Mouse (Mus musculus) MEL (cell line): ENCODE measurements at regions not wholly inside any gene's neighbourhood (a gene's known extent, or its start where the extent isn't known, plus 50 kb on each side); places are given as distances from the start of the nearest gene placed in this dataset.

Source experiments
- DNase-seq: peaks from one replicate; pipeline ENCODE4 v3.0.0; 2011; ENCODE audit warnings: low read depth, low spot score
- H3K27ac ChIP-seq: 2 replicates; pipeline ENCODE4 v1.5.1; 2012; ENCODE audit warnings: low read depth, mild to moderate bottlenecking, control low read depth, low read length, moderate library complexity; ENCODE audit not compliant: control insufficient read depth
- H3K27me3 ChIP-seq, 2 experiments: fragments of 150-350 bp in 1 of 2; sonication (generic) in 1 of 2; 2 replicates each; pipeline ENCODE4 v1.6.1; 2012; ENCODE audit warnings: low read length in 2 of 2, mild to moderate bottlenecking in 2 of 2, improper control_type of control experiment in 1 of 2, moderate library complexity in 1 of 2; ENCODE audit not compliant: insufficient read depth in 2 of 2, control insufficient read depth in 1 of 2
- H3K36me3 ChIP-seq, 2 experiments: 2 replicates each; pipeline ENCODE4 v1.6.1; 2012 to 2014; ENCODE audit warnings: low read length in 2 of 2, improper control_type of control experiment in 1 of 2, inconsistent platforms in 1 of 2, mild to moderate bottlenecking in 1 of 2; ENCODE audit not compliant: insufficient read depth in 2 of 2, control insufficient read depth in 1 of 2
- H3K4me1 ChIP-seq, 2 experiments: fragments of 150-350 bp in 1 of 2; sonication (generic) in 1 of 2; 2 replicates each; pipeline ENCODE4 v1.6.1; 2012; ENCODE audit warnings: low read length in 2 of 2, improper control_type of control experiment in 1 of 2, mild to moderate bottlenecking in 1 of 2; ENCODE audit not compliant: insufficient read depth in 2 of 2, control insufficient read depth in 1 of 2
- H3K4me3 ChIP-seq, 2 experiments: fragments of 150-350 bp in 1 of 2; sonication (generic) in 1 of 2; 2 replicates each; pipeline ENCODE4 v1.5.1; 2012; ENCODE audit warnings: low read depth in 2 of 2, low read length in 2 of 2, mild to moderate bottlenecking in 2 of 2, moderate library complexity in 2 of 2, control low read depth in 1 of 2, improper control_type of control experiment in 1 of 2; ENCODE audit not compliant: control insufficient read depth in 1 of 2, insufficient read depth in 1 of 2
- H3K79me2 ChIP-seq: 2 replicates; pipeline ENCODE4 v1.6.1; 2012; ENCODE audit warnings: mild to moderate bottlenecking, low read length, moderate library complexity; ENCODE audit not compliant: control insufficient read depth, poor library complexity, insufficient read depth
- H3K9ac ChIP-seq: 2 replicates; pipeline ENCODE4 v1.6.1; 2012; ENCODE audit warnings: low read depth, mild to moderate bottlenecking, control low read depth, low read length, moderate library complexity; ENCODE audit not compliant: control insufficient read depth, poor library complexity, severe bottlenecking
- H3K9me3 ChIP-seq: fragments of 150-350 bp; sonication (generic); replicated peaks from 2 replicates; pipeline ENCODE4 v1.6.1; 2012; ENCODE audit warnings: mild to moderate bottlenecking, low read length, improper control_type of control experiment, moderate library complexity; ENCODE audit not compliant: insufficient read depth
- ELF1 ChIP-seq: IDR thresholded peaks from 2 replicates; pipeline ENCODE4 v1.6.1; 2014; ENCODE audit warnings: low read depth, mild to moderate bottlenecking, inconsistent platforms, low read length, improper control_type of control experiment, moderate library complexity
- EP300 ChIP-seq, 2 experiments: IDR thresholded peaks; 2 replicates each; pipeline ENCODE4 v1.6.1; 2011; ENCODE audit warnings: improper control_type of control experiment in 2 of 2, low read length in 2 of 2, low read depth in 1 of 2, mild to moderate bottlenecking in 1 of 2
- ETS1 ChIP-seq: IDR thresholded peaks from 2 replicates; pipeline ENCODE4 v1.6.1; 2012; ENCODE audit warnings: low read depth, mild to moderate bottlenecking, inconsistent platforms, low read length, improper control_type of control experiment, moderate library complexity
- GABPA ChIP-seq: IDR thresholded peaks from 2 replicates; pipeline ENCODE4 v1.6.1; 2012; ENCODE audit warnings: low read depth, mild to moderate bottlenecking, inconsistent platforms, low read length, improper control_type of control experiment, moderate library complexity
- GATA1 ChIP-seq: IDR thresholded peaks from 2 replicates; pipeline ENCODE4 v1.6.1; 2011; ENCODE audit warnings: low read depth, low read length, improper control_type of control experiment
- JUND ChIP-seq: IDR thresholded peaks from 2 replicates; pipeline ENCODE4 v1.6.1; 2011; ENCODE audit warnings: low read depth, mild to moderate bottlenecking, improper control_type of control experiment, low read length
- MAZ ChIP-seq: IDR thresholded peaks from 2 replicates; pipeline ENCODE4 v1.6.1; 2012; ENCODE audit warnings: low read depth, mild to moderate bottlenecking, inconsistent platforms, low read length, improper control_type of control experiment
- MEF2A ChIP-seq: IDR thresholded peaks from 2 replicates; pipeline ENCODE4 v1.6.1; 2014; ENCODE audit warnings: low read depth, mild to moderate bottlenecking, inconsistent platforms, low read length, improper control_type of control experiment; ENCODE audit not compliant: poor library complexity, insufficient replicate concordance, severe bottlenecking; ENCODE audit errors: extremely low read depth
- NELFE ChIP-seq: IDR thresholded peaks from 2 replicates; pipeline ENCODE4 v1.6.1; 2011; ENCODE audit warnings: low read depth, low read length, improper control_type of control experiment
- NRF1 ChIP-seq: IDR thresholded peaks from 2 replicates; pipeline ENCODE4 v1.6.1; 2014; ENCODE audit warnings: low read depth, mild to moderate bottlenecking, inconsistent platforms, low read length, improper control_type of control experiment, moderate library complexity; ENCODE audit not compliant: poor library complexity, insufficient read depth, severe bottlenecking
- RAD21 ChIP-seq: IDR thresholded peaks from 2 replicates; pipeline ENCODE4 v1.6.1; 2011; ENCODE audit warnings: mild to moderate bottlenecking, low read depth, low read length, improper control_type of control experiment
- SIN3A ChIP-seq: IDR thresholded peaks from 2 replicates; pipeline ENCODE4 v1.6.1; 2012; ENCODE audit warnings: low read length, improper control_type of control experiment, inconsistent platforms
- TAL1 ChIP-seq: IDR thresholded peaks from 2 replicates; pipeline ENCODE4 v1.6.1; 2012; ENCODE audit warnings: mild to moderate bottlenecking, inconsistent platforms, low read length, moderate library complexity, mixed read lengths
- TBP ChIP-seq: IDR thresholded peaks from 2 replicates; pipeline ENCODE4 v1.8.0; 2011; ENCODE audit warnings: low read depth, low read length, improper control_type of control experiment
- UBTF ChIP-seq: IDR thresholded peaks from 2 replicates; pipeline ENCODE4 v1.6.1; 2012; ENCODE audit warnings: low read depth, mild to moderate bottlenecking, inconsistent platforms, low read length, improper control_type of control experiment, moderate library complexity, borderline replicate concordance; ENCODE audit not compliant: insufficient read depth
- ZKSCAN1 ChIP-seq: IDR thresholded peaks from 2 replicates; pipeline ENCODE4 v1.6.1; 2012; ENCODE audit warnings: low read depth, mild to moderate bottlenecking, inconsistent platforms, low read length, improper control_type of control experiment, moderate library complexity

- Histone ChIP-seq H3K36me3 (no peaks in the 10 kb centered on the region), H3K4me1 (no peaks in the 10 kb centered on the region), H3K9ac (no peak overlapping the region), H3K27me3 (peaks cover 7 to 14% of the 10 kb centered on the region in 2 experiments), H3K79me2 (no peaks in the 10 kb centered on the region), H3K9me3 (no peaks in the 10 kb centered on the region), H3K4me3 (no peak overlapping the region), H3K27ac (no peak overlapping the region)
- no peak for DNase-seq
- TF ChIP-seq ETS1 (no peak), MAZ (no peak)
Observed at GRCm38 (mm10) chr16:30663055-30663454, 63.5 kb downstream of the Fam43a start.

DNA sequence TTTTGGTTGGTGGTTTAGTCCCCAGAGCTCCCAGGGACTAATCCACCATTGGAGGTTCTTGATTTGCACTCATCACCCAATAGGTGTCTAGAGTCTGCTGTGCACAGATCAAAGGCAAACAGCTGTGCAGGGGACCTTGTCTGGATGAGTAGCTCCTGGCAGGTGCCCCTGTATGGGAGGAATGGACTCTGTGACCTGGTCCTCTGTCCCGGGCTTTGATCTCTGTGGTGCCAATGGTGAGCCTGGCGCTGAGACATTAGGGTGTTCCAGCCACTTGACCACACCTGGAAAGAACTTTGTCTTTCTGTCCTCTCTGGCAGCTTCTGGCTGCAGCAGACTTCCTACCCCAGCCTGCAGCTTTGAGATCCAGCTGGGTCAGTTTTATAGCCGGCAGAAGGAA, 64.4 kb downstream of the Fam43a start:
- peaks cover 7 to 16% of the 10 kb centered on the region in 2 experiments for H3K27me3 ChIP-seq
- no peaks in the 10 kb centered on the region for H3K4me1 ChIP-seq
- no peak for DNase-seq
- TF ChIP-seq TBP = no peak
- TF ChIP-seq NRF1 = no peak
- no peak for TF ChIP-seq ZKSCAN1
- TF ChIP-seq MEF2A = no peak
- TF ChIP-seq NELFE = no peak
- TF ChIP-seq JUND = no peak
- H3K4me3 ChIP-seq = no peak overlapping the region
- no peaks in the 10 kb centered on the region for H3K36me3 ChIP-seq
- H3K79me2 ChIP-seq = no peaks in the 10 kb centered on the region
- H3K27ac ChIP-seq = no peak overlapping the region
- H3K9me3 ChIP-seq = no peaks in the 10 kb centered on the region
- no peak overlapping the region for H3K9ac ChIP-seq

- no peak overlapping the region for H3K27ac ChIP-seq
- H3K9ac ChIP-seq = no peak overlapping the region
- no peaks in the 10 kb centered on the region for H3K79me2 ChIP-seq
- H3K36me3 ChIP-seq = no peaks in the 10 kb centered on the region
- H3K4me1 ChIP-seq = no peaks in the 10 kb centered on the region
- no peak for TF ChIP-seq NRF1
- TF ChIP-seq JUND = no peak
- TF ChIP-seq TAL1 = no peak
- H3K4me3 ChIP-seq = no peak overlapping the region
- H3K9me3 ChIP-seq = no peaks in the 10 kb centered on the region
- no peak for DNase-seq
- peaks cover 9 to 15% of the 10 kb centered on the region in 2 experiments for H3K27me3 ChIP-seq
Observed at GRCm38 (mm10) chr16:30664433-30664832, 64.9 kb downstream of the Fam43a start.

GRCm38 (mm10) chr16:30665881-30666280, 66.4 kb downstream of the Fam43a start:
- no peaks in the 10 kb centered on the region for H3K36me3 ChIP-seq
- no peak overlapping the region for H3K4me3 ChIP-seq
- DNase-seq = no peak
- no peaks in the 10 kb centered on the region for H3K79me2 ChIP-seq
- no peak overlapping the region for H3K9ac ChIP-seq
- H3K4me1 ChIP-seq = no peaks in the 10 kb centered on the region
- H3K27ac ChIP-seq = no peak overlapping the region
- H3K27me3 ChIP-seq = peaks cover 9 to 17% of the 10 kb centered on the region in 2 experiments
- TF ChIP-seq MAZ (no peak), ELF1 (no peak), RAD21 (no peak), EP300 (IDR thresholded peaks at IDR 0.05; ENCODE audit: low read depth in 1 of 2, low read length in 2 of 2) (no peak), SIN3A (no peak), GATA1 (no peak), GABPA (no peak), MEF2A (no peak), ZKSCAN1 (no peak), UBTF (no peak)
- no peaks in the 10 kb centered on the region for H3K9me3 ChIP-seq
